Mouse (Mus musculus) megakaryocyte progenitor cell, adult 5-6 weeks (primary cell): ENCODE data around the gene Rack1. TPM values are rescaled to one million over a fixed set of nuclear protein-coding genes. Genes with fewer than 3 reads are reported as not detected.

Experiments
- ATAC-seq: replicated peaks from 2 replicates; pipeline ENCODE4 v1.8.0; 2016; ENCODE audit warnings: mild to moderate bottlenecking, moderate TSS enrichment, inconsistent platforms; ENCODE audit not compliant: poor library complexity
- total RNA-seq, 2 experiments: library from RNA; stranded (forward) in 1 of 2; stranded (reverse) in 1 of 2; fragments of 157-497, 149-512 nt in 1 of 2; fragments of 200-1000 nt in 1 of 2; gene quantifications; 2 replicates each; pipeline versions ENCODE4 v1.2.3 to v1.2.4; 2015 to 2017

The Rack1 gene
- total RNA-seq, 2 experiments from 2014 or later = 1,729 to 3,071 TPM

DNA sequence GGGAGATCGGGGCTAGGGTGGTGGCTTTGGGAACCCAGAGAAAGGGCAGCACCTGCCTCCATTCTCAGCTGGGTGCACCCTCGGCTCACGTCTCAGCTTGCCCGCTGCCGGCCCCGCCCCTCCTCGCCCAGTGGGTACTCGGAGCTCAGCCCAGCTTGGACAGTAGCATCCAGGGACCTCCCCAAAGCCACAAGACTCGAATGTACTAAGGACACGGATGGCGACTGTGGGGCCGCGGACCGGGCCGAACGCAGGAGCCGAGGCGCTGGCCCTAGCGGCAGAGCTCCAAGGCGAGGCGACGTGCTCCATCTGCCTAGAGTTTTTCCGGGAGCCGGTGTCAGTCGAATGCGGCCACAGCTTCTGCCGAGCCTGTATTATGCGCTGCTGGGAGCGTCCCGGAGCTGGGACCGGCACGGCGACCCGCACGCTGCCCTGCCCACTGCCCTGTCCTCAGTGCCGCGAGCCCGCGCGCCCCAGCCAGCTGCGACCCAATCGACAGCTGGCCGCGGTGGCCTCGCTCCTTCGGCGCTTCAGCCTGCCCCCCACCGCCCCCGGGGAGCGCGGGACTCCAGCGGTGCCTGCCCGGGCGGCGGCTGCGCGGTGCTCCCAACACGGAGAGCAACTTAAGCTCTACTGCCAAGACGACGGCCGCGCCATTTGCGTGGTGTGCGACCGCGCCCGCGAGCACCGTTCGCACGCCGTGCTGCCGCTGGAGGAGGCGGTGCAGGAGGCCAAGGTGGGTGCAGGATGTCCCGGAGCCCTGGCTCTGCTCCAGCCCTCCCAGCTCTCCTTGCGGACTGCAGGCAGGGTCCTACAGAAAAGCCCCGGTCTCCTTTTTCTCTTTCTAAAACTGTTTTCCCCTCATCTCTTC is 37.4 kb downstream of the Rack1 start:
- 0 out of 2 replicates have a peak, but pooled peaks have one; percentile 10 for ATAC-seq

DNA sequence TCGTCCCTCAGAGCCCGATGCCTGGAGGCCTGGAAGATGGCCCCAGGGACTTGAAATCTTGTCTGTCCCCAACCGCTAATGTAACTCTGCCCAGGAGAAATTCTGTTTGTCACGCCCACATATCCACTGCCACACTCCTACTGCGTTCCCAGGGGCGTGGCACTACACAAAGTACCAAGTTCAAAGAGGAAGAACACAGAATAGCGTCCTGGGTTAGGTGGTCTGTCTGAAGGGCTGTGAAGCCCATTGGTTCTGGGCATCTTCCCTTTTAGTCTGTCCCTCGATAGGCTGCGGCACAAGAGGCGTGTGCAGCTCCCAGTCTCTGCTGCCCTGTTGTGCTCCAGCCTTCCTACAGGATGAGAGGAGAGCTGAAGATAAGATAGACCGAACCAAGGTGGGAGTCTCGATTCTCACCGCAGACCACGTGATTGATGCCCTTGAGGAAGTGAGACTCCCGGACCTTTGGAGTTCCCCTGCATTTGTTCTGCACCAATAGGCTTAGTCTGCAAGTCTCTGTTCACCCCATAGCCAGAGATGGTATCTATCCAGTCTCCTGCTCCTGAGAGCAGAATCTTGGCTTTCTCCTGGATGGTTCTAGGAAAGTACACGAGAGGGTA is 38.2 kb downstream of the Rack1 start:
- ATAC-seq = peak; percentile 51

DNA sequence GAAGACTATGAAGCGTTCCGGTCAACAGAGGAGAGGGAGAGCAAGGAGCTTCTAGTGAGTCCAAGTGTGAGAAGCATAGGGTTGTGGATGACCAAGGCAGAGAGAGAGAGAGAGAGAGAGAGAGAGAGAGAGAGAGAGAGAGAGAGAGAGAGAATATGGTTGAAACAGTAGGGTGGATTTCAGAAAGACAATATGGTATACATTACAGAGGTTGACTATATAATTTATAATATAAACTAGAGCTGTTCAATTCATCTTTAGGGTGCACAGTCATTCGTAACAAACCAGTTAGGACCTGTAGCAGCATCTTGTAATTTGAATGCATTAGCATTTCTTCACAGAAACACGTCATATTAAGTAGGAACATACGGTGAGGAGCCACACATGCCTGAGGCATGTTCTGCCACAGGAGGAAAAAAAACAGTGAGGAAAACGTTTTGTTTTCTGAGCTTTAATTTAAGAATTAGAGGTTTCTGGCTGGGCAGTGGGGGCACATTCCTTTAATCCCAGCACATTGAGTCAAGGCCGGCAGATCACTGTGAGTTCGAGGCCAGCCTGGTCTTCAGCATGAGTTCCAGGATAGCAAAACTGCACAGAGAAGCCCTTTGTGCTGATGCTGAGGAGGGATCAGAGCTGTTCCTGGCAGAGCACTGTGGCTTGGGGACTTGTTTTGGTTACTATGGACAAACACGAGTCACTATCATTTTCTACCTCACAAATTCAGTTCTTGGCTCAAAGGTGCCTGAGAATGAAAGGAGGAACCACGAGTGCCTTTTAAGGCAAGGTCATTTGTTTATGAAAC is 38.9 kb downstream of the Rack1 start:
- no peak for ATAC-seq

DNA sequence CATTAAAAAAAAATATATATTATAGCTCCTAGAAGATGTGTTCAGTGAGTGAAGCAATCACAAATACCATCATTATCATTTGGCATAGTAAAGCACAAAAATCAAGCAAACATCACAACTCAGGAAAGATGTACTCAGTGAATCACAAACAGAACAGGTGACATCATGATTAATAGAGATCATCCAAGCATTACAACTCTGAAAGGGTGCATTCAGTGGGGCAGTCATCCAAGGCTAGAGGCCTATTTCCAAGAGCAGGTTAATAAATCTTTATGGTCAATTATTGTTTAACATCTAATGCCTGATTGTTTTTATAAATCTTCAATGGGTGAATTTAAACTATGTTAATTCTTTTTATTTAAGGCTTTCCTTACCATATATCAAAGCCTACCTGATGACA is 40.7 kb downstream of the Rack1 start:
- no peak for ATAC-seq

DNA sequence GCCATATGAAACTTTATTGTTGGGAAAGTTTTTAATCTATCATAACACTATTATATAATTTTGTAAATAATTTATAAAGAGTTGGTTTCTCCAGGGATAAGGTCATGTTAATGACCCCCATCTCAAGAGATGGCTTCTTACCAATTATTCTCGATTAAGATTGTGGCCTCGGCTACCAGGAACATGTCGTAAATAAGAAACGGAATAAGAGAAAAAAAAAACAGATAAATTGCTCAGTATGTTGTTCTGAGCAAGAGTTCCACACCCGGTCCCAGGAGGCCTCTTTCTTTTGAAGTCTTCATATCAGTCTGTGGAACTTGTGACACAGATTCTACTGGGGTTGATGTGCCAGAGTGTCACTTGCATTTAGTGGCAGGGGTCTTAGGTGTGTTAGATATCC is 41.1 kb downstream of the Rack1 start:
- no peak for ATAC-seq

DNA sequence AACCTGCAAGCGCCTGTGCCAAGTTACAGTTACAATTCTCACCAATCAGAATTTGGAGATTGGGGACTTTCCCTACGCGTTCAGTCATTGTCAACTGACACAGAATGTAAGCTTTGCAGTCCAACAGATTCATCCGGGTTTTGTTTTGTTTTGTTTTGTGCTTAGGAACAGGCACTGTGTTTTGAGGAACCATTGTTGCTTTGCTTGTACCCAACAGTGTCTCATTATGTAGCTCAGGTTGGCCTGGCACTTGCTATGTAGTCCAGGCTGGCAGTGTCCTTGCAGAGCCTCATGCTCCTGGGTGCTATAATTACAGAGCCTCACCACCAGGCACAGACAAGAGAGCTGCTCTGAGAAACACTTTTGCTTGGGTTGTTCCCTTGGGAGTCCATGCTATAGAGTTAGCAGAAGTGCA is 42.3 kb downstream of the Rack1 start:
- ATAC-seq = no peak

DNA sequence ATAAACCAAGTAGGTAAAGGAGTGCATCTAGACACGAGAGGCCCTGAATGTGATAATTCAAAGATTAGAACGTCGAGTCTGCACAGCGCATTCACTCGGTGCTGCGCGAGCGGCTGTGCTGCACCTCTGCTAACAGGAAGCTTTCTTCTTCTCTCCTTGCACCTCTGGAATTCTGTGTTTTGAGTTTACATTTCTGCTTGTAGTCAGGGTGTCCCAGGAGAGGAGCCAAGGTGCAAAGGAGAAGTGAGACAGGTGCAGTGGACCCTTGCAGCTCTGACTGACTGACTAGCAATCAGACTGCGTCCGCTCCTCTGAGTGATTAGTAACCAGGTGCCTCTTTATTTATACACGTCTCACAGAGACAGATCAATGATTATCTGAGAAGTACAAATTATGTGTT is 43.1 kb downstream of the Rack1 start:
- ATAC-seq = no peak

DNA sequence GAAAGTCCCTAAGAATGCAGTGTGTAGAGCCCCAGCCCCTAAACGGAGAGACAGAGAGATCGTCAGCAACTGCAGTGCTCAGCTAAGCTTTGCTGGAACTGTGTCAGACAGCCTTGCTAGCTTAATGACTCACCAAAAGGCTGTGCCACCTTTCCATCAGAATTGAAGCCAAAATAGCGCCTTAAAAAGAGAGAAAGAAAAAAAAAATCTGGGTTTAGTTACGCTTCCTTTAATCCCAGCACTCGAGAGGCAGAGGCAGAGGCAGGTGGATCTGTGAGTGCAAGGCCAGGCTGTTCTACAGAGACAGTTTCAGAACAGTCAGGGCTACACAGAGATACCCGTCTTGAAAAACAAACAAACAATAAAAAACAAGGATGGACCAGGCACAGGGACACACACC is 44.2 kb downstream of the Rack1 start:
- ATAC-seq = no peak

DNA sequence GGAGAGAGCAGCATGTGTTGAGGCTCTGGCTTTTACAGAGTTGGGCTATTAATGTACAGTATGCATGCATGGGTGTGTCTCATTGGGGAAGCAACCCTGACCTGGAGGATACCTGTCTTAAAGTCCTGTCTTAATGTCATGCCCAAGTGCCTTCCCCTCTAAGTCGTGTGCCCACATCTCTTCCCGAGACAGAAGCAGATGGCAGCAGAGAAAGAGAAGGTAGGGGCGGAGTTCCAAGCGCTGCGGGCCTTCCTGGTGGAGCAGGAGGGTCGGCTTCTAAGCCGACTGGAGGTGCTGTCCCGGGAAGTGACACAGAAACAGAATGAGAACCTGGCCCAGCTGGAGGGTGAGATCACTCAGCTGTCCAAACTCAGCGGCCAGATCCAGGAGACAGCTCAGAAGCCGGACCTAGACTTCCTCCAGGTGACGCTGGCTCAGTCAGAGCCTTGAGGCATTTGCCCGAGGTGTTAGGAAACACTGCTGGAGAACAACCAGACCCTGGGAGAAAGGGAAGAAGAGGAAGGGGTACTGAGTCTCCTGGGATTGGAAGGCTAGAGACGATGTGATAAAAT is 45.2 kb downstream of the Rack1 start:
- no peak for ATAC-seq

DNA sequence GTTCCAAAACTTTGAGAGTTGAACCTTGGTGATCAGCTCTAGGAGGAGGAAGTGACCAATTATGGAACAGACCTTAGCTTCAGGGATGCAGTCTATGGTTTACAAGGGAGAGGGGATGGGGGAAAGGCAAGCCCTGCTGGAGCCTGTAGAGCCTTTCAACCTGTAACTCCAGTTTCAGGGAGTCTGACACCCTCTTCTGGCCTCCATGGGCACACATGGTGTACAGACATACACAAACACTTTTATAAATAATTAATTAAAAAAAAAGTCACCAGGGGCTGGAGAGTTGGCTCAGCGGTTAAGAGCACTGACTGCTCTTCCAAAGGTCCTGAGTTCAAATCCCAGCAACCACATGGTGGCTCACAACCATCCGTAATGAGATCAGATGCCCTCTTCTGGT is 46.2 kb downstream of the Rack1 start:
- ATAC-seq = 0 out of 2 replicates have a peak, but pooled peaks have one; percentile 32

DNA sequence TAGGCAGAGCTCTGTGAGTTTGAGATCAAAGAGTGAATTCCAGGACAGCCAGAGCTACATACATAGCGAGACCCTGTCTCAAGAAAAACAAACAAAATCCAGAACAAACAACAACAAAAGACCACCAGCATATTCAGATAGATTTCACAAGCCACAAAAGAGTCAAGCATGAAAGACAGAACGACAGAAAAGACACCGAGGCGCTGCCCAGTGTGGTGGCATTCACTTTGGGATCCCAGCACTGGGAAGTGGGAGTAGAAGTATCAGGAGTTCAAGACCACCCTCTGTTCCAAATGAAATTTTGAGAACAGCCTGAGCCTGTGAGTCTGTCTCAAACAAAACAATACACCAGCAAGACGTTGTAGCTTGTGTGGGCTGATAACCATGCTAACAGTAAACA is 46.7 kb downstream of the Rack1 start:
- no peak for ATAC-seq

DNA sequence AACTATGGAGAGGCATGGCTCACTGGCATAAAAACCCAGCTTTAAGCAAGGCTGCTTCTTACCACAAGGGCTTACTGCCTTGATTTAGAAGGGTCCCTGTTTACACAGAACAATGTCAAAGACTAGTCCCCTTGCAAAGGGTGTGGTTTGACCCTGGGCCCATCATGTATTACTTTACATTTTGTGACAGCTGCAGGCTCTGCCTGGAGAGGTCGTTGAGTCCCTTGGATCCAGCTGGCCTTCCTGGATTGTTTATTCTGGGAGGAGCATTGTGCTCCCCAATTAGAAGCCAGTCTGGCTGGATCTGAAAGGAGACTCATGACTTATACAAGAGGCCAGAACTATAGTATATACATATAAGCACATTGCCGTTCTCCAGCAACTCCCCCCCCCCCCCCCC is 50.1 kb downstream of the Rack1 start:
- ATAC-seq = no peak

DNA sequence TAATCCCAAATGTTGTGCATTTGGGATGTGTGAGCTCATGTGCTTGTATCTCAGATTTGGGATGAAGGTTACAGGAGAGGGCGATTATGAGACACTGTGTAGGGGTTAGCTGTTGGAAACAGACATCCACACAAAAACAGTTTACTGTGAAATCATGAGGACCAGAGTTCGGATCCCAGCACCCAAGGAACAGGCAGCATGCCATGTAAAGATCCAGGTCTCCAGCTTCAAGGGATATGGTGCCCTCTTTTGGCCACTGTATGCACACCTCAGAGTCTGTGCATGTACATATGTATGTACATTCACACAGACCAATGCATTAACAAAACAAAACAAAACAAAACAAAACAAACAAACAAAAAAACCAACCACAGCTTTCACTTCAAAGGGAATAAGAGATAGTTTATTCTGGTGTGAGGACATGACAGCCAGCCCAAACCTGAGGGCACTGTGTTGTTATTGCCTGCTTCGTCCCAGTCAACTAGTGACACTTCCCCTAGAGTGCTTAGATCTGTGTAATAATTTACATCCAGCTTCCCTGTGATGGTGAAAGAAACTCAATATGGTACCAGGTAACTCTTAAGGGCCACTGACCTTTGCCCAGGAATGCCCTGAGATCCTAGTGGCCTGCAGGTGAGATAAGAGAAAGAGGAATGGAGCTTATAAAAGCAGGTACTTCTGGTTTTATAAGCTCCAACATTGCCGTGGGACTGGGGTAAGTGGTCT is 51.3 kb downstream of the Rack1 start:
- no peak for ATAC-seq

DNA sequence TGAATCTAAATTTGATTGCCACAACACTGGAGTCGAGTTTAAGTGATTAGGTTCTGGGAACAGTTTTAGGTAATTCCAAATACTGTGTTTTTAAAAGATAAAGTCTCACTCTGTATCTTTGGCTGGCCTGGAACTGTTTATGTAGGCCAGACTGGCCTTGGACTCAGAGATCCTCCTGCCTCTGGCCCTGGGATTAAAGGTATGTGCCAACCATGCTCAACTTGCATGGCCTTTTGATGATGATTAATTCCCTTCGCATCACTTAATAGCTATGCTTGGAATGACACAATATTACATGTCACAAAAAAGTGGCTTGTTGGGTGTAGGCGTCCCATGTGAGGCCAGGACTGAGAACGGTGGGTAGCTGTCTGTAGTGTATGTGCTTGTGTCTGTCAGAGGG is 52.1 kb downstream of the Rack1 start:
- ATAC-seq = no peak

DNA sequence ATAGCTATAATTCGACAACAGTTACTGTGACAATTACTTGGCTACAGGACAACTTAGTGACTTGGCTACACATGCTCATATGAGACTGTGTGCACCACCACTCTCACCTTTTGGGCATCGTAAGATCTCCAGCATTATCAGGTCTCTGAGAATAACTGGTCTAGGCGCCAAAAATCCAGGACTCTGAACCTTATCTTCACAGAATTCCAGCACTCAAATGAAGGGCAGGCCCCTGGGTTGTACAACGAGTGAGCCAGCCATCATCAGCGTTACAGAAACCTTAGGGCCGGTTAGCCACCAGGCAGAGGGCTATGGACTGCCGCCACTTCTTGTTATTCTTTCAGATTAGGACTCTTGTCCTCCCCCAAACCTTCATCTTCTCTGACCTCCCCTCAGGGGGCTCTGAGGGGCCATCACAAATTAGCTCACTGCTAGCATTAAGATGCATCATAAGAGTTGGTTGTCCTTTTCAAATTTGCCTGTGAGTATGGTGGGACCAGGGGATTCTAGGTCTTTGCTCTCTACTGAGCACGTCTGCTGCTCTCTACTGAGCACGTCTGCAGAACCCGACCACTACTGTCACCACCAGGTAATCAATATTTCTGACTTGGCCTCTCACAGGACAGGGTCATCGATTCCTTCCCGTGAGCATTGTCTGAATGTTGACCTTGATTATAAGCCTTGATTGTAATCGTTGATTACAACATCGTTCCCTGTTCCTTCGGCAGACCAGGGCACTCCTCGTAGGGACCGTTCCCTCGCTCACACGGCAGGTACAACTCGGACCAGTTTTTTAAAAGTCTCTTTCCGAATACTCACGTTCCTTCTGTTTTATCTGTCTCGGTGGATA is 52.7 kb downstream of the Rack1 start:
- 0 out of 2 replicates have a peak, but pooled peaks have one; percentile 0 for ATAC-seq

DNA sequence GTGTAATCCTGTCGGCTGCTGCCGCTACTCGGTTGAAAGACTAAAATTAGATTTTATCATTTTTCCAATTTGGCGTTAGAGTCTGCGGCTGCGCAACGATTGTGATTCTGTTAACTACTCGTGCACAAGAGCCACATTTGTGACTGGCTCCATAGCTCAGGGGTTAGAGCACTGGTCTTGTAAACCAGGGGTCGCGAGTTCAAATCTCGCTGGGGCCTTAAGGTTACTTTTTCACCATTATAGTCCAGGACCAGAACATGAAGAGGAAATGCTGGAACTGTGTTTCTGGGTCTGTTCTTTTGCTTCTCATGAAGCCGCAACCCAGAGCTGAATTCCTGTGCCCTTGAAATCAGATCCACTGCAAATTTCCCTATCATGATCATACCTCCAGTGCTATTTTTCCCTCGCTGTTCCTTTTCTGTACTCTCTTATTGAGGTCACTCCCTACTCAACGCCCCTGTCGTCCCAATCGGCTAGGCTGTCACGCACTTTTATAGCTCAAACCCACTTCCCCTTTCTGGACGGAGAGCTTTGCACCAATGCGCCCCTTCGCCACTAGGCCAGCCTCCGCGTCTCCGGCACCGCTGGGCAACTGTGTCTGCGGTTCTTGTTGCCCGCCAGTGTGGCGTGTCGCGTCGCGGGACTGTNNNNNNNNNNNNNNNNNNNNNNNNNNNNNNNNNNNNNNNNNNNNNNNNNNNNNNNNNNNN is 53.5 kb downstream of the Rack1 start:
- ATAC-seq = peak; percentile 49
